Mouse (Mus musculus): Measurements from ENCODE around the gene Tnfrsf13b. TPM values are rescaled to one million over a fixed set of nuclear protein-coding genes. Genes with fewer than 3 reads are reported as not detected.
A peak's percentile ranks its signal among the peaks of the same experiment; 100 is the strongest.
"Not testable (repeated sequence)": the region's sequence is repeated elsewhere in the genome, so short reads cannot be mapped to it uniquely, and the experiment has no call there.

Gene Tnfrsf13b
- total RNA-seq, 1 experiment from 2014 or later = 43.9 TPM

DNA sequence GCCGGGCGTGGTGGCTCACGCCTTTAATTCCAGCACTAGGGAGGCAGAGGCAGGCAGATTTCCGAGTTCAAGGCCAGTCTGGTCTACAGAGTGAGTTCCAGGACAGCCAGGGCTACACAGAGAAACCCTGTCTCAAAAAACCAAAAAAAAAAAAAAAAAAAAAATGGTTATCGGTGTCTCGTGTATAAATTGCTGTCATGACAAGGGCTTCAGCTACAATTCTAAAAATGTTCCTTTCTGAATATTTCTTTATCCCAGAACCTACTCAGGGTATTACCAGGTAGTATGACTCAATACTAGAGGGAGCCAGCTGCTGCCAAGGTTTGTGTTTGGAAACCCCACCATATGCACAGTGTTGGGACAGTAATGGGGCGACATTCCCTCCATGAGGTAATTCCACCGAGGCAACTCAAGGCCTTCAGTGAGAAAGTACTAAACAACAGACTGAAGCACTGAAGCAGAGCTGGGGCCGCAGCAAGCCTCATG lies 4.2 kb upstream of the Tnfrsf13b start:
- ATAC-seq (replicated peaks in 1 of 2; ENCODE audit: insufficient read depth in 1 of 2, low FRiP score in 2 of 2, low TSS enrichment in 1 of 2, low read depth in 1 of 2, poor library complexity in 2 of 2, severe bottlenecking in 2 of 2) = no peak

DNA sequence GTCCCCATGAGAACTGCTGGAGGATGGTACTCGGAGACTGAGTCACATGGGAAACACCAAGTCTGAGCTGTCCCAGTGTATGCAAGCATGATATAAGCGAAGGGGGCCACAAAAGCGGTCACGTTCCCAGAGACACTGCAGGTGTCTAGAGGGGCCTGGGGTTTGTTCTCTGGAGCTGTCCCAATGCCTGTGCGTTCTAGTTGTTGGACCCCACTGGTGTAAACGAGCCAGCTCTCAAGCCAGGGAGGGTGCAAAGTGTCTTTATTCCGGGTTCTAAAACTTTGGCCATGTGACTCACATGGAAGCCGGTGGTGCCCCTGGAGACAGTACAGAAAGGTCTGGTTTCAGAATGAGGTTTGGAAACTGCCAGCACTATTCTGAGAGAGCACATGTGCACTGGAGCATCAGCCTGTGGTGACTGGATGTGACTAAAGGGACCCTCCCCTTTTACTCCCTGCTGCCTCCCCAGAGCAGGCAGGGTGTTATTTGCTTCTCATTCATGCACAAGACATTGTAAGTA lies 3.7 kb upstream of the Tnfrsf13b start:
- ATAC-seq (replicated peaks in 1 of 2; ENCODE audit: insufficient read depth in 1 of 2, low FRiP score in 2 of 2, low TSS enrichment in 1 of 2, low read depth in 1 of 2, poor library complexity in 2 of 2, severe bottlenecking in 2 of 2) = no peak

DNA sequence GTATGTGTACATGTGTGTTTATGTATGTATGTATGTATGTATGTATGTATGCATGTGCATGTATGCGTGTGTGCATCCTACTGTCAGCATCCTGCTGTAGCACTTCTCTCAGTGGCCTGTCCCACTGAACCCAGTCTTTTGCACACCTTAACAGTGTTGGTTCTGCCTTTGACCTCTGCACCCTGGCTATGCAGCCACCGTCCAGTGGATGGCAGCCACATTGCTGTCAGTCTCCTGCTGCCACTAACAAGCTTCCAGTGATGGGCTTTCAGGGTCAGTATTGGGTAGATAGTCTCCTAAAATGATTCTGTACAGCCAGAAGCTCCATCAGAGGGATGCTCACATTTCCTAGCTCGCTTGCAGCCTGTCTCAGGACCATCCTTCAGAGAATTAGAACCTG lies 2.7 kb upstream of the Tnfrsf13b start:
- ATAC-seq (replicated peaks in 1 of 2; ENCODE audit: insufficient read depth in 1 of 2, low FRiP score in 2 of 2, low TSS enrichment in 1 of 2, low read depth in 1 of 2, poor library complexity in 2 of 2, severe bottlenecking in 2 of 2) = no peak

DNA sequence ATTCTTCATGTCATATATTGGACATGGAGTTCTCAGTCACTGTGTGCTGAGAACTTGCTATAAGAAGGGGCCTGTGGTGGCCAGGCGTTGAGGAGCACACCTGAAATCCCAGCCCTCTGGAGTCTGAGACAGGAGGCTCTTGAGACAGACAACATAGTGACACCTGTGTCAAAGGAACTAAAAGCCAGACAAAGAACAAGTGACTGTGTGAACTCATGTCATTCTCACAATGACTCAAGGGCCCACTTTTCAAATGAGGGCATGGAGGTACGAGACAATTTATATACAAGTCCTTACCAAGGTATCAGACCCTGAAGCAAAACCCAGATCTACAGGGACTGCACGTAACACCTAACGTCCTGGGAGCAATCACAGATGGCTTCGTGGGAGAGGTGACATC lies 585 bp upstream of the Tnfrsf13b start:
- ATAC-seq (replicated peaks in 1 of 2; ENCODE audit: insufficient read depth in 1 of 2, low FRiP score in 2 of 2, low TSS enrichment in 1 of 2, low read depth in 1 of 2, poor library complexity in 2 of 2, severe bottlenecking in 2 of 2) = no peak

DNA sequence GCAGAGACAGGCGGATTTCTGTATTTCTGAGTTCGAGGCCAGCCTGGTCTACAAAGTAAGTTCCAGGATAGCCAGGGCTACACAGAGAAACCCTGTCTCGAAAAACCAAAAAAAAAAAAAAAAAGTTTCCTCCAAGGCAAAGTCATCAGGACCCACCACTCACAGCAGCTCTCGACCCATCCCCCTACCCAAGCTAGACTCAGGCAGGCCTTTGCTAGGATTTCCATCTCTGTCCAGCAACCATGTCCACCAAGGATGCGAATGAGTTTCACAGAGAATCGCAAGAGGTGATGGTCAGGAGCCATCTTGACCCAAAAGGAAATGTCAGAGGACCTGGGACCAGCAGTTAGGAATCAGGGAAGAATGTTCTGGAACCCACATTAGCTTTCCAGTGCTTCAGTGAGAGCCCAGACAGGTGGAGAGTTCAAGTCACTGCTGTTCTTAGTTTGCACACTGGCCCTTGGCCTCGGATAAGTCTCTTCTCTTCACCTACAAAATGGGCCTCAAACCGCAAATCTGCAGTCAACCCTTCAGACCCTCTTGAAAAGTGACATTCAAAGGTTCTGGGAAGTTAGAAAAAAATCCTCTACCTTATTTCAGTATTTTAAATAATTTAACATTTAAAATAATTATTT lies 983 bp downstream of the Tnfrsf13b start:
- no peak for ATAC-seq (replicated peaks in 1 of 2; ENCODE audit: insufficient read depth in 1 of 2, low FRiP score in 2 of 2, low TSS enrichment in 1 of 2, low read depth in 1 of 2, poor library complexity in 2 of 2, severe bottlenecking in 2 of 2)

DNA sequence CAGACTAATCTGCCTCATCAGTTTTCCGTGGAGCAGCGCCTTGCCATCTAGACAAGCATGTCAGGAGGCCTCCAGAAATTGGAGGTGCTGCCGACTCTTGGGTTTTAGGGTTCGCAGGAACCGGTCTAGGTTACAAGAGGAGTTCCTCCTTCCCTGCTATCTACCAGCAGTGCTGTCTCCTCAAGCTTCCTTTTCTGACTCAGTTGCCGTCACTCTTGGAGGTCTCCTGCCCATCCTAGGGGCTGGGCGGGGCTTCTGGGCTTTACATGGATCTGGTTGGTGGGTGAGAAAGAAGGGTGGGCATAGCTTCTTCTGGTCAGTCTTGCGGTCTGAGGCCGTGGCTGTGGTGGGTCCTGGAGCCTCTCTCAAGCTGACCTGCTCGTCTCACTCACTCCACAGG lies 2.8 kb downstream of the Tnfrsf13b start:
- ATAC-seq (replicated peaks in 1 of 2; ENCODE audit: insufficient read depth in 1 of 2, low FRiP score in 2 of 2, low TSS enrichment in 1 of 2, low read depth in 1 of 2, poor library complexity in 2 of 2, severe bottlenecking in 2 of 2) = no peak

DNA sequence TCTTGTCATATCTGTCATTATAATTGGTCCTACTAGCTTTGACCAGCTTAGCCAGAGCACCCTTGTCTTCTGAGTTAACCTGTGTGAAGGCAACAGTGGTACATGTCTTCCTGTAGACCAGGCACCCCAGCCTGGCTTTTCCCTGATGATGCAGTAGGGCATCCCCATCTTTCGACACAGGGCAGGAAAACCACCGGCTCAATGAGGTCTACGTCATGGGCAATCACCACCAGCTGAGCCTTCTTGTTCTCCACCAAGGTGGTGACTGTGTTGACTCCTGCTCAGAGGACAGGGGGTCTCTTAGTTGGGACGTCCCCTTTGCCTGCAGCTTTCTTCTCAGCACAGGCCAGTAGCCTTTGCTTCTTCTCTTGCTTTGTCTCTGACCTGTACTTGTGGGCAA lies 4.1 kb downstream of the Tnfrsf13b start:
- not testable (repeated sequence) for ATAC-seq (replicated peaks in 1 of 2; ENCODE audit: insufficient read depth in 1 of 2, low FRiP score in 2 of 2, low TSS enrichment in 1 of 2, low read depth in 1 of 2, poor library complexity in 2 of 2, severe bottlenecking in 2 of 2)

DNA sequence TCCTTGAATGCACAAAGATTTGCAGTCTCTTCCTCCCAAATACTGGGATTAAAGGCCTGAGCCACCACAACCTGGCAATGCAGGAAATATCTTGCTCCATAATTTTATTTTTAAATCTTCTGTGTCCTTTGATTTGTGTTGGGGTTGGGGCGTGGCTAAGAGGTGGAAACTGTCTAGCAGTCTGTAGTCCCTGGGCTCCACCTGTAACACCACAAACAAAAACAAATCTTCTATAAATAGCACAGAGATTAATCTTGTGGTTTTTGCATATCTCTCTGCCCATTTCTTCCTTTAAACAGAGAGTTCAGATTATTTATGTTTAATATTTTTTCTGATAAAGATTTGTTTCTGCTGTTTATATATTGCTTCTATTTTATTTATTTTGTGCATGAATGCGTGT lies 6.4 kb downstream of the Tnfrsf13b start:
- no peak for ATAC-seq (replicated peaks in 1 of 2; ENCODE audit: insufficient read depth in 1 of 2, low FRiP score in 2 of 2, low TSS enrichment in 1 of 2, low read depth in 1 of 2, poor library complexity in 2 of 2, severe bottlenecking in 2 of 2)

DNA sequence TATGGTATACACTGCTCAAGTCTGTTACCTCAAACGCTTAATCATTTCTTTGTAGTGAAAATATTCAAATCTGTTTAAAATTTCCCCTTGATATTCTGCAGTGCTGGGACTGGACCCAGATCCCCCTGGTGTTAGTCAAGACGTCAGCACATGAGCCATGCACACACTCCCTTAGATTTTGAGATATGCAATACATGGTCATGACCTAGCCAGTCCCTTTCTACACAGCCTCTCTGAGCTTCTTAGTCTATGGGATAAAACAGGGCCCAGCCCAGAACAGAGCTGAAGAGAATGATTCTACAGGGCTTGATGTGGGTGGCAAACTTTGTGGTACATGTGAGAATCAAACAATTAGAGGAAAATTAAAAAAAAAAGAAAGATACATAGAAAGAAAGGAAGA lies 15.1 kb downstream of the Tnfrsf13b start:
- ATAC-seq (replicated peaks in 1 of 2; ENCODE audit: insufficient read depth in 1 of 2, low FRiP score in 2 of 2, low TSS enrichment in 1 of 2, low read depth in 1 of 2, poor library complexity in 2 of 2, severe bottlenecking in 2 of 2) = no peak

DNA sequence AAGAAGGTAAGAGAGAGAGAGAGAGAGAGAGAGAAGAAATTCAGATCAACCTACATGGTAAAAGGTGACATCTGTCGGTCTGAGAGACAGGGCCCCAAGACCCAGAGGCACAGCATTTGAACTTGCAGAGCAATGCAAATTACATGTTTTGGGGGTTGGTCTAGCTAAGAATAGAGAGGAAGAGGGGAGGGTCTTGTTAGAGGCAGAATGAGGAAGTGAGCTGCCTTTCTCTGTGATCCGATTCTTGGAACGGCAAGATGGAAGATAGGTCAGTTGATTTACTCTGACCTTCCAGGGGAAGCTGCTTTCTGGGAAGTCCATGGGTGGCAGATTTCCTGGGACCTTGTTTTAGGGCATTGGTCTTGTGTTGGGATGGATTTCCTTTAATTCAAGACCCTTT lies 15.7 kb downstream of the Tnfrsf13b start:
- peak; percentile 66 to 80 for ATAC-seq (replicated peaks in 1 of 2; ENCODE audit: insufficient read depth in 1 of 2, low FRiP score in 2 of 2, low TSS enrichment in 1 of 2, low read depth in 1 of 2, poor library complexity in 2 of 2, severe bottlenecking in 2 of 2)

DNA sequence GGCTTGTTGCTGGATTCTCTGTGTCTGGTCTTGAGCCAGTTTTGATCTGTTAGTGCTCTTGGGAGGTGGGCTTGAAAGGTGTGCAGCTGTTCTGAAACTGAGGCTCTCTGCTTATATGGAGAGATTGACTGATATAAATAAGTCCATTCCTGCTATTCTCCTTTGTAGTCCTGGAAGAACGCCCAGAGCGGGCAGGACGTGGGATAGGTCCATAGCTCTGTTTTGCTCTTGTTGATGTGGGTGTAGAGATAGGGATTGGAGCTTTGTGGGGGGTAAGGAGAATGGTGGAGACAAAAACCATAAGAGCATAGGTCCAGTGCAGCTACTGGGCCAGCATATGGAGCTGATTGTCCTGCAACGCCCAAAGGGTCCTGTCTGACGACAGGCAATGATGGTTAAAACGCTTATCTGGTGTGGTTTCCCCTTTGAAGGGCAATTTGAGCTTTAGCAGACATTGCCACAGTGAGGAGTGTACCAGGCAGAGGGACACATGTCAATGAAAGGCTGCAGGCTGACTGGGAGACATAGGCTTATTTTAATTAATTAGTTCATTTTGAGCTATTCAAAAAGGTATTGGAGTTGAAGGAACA lies 16.5 kb downstream of the Tnfrsf13b start:
- ATAC-seq (replicated peaks in 1 of 2; ENCODE audit: insufficient read depth in 1 of 2, low FRiP score in 2 of 2, low TSS enrichment in 1 of 2, low read depth in 1 of 2, poor library complexity in 2 of 2, severe bottlenecking in 2 of 2) = no peak

DNA sequence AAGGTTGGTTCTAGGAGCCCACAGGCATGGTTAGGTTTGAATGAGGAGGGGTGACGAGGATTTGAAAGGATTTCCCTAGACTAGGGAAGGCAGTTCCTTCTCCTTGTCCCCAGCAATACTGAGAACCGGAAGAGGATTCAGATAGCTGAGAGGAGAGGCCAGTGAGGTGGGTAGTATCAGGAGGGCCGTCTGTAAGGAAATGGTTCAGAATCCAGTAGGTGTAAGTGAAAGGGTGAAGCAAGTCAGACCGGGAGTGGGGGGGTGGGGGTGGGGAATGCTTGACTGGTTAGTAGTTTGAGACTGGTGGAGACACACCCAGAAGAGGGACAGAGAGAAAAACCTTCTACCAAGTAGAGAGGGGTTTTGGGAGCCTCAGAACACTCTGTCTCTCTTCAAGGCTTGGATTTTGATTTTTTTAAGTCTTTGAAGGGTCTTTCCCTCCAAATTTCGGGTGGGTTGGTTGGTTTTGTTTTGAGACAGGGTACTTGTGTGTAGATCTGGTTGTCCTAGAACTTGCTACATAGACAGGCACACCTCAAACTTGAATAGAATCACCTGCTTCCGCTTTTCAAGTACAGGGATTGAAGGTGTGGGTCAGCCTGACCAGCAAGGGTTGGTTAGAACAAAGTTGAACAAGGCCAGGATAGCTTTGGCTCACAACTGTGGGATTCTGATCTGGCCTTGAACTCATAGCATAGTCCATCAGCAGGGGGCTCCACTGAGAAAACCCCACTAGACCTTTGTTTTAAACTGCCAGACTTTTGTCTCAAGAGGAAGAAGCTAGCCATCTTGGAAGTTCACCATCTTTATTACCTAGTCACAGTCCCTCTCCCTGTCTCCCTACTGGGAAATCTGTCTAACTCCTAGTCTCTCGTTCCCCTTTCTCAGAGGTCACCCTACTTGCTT lies 17.3 kb downstream of the Tnfrsf13b start:
- ATAC-seq (replicated peaks in 1 of 2; ENCODE audit: insufficient read depth in 1 of 2, low FRiP score in 2 of 2, low TSS enrichment in 1 of 2, low read depth in 1 of 2, poor library complexity in 2 of 2, severe bottlenecking in 2 of 2) = no peak

DNA sequence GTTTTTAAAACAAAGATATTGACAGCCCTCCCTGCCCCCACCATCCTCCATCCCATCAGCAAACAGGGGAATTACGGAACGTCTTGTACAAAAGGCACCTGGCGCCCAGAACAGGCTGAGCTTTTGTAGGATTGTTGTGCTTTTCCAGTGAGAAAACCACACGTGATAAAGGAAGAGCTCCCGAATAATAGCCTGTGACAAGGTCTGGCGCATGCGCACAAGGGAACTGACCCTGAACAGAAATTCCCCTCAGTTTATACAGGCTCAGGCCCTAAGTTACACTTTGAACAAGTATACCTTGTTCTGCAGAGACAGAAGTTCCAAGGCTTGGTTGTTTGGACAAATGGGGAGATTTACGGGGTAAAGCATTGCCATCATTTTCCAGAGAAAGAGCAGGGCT lies 19.0 kb downstream of the Tnfrsf13b start:
- no peak for ATAC-seq (replicated peaks in 1 of 2; ENCODE audit: insufficient read depth in 1 of 2, low FRiP score in 2 of 2, low TSS enrichment in 1 of 2, low read depth in 1 of 2, poor library complexity in 2 of 2, severe bottlenecking in 2 of 2)

DNA sequence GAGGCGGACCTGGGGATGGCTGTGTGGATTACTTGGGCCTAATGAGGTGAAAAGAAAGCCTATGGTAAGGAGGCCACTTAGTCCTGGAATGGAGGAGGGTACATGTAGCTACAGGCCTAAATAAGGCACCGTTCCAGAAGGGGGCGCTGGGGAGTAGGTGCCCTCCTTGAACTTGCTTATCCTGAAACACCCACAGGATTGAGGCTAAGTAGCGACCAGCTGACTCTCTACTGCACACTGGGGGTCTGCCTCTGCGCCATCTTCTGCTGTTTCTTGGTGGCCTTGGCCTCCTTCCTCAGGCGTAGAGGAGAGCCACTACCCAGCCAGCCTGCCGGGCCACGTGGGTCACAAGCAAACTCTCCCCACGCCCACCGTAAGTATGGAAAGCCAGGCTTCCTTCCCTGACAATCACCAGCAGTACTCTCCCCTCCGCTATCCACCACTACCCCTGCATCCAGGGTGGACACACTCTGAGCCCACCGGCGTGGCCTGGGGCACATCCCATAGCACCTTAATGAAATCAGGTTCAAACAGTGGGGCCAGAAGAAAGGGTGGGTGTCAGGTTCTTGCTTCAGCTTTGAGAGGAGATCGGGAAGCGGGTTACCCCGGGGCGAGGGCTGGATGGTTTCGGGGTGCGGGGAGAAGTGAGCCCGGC lies 20.2 kb downstream of the Tnfrsf13b start:
- ATAC-seq (replicated peaks in 1 of 2; ENCODE audit: insufficient read depth in 1 of 2, low FRiP score in 2 of 2, low TSS enrichment in 1 of 2, low read depth in 1 of 2, poor library complexity in 2 of 2, severe bottlenecking in 2 of 2) = no peak

DNA sequence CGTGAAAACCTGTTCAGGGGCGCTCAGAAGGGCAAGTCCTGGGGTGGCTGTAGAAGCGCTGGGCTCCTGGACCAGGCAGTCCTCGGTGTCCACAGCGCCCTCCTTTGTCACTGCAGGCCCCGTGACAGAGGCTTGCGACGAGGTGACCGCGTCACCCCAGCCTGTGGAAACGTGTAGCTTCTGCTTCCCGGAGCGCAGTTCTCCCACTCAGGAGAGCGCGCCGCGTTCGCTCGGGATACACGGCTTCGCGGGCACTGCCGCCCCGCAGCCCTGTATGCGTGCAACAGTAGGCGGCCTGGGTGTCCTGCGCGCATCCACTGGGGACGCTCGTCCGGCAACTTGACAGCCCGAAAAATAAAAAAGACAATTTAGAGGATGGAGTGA lies 20.7 kb downstream of the Tnfrsf13b start:
- 0 out of 4 replicates have a peak, but pooled peaks of 1 of the 2 experiments have one; percentile 19 for ATAC-seq (replicated peaks in 1 of 2; ENCODE audit: insufficient read depth in 1 of 2, low FRiP score in 2 of 2, low TSS enrichment in 1 of 2, low read depth in 1 of 2, poor library complexity in 2 of 2, severe bottlenecking in 2 of 2)

DNA sequence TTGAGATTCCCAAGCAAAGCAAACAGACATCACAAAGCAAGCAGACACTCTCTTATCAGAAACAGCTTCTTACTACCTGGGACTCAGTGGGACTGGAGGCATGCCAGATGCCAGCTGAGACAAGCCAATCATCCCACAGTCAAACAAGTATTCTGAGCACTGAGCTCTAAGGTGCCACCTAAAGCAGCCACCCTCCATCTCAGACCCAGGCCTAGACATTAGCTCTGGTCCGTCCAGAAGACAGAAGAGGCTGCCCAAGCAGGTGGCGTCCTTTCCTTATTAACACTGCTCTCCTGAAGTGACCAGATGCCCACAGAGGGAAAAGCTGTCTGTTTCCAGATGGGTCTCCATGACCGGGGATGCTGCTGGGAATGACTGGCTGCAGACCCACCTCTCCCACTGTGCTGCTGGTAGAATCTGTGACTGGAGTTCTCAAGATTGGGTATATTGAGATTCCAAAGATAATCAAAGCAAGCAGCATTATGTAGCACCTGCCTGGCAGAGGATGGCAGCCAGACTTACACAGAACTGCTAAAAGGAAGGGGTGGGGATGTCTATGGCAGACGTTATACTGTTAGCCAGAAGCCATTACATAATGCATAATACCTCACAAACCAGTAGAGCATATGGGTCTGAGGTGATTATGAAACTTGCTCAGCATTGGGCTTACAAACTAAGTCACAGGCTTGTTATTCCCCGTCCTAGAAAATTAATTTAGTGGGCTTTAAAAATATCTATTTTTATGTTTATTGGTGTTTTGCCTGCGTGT lies 23.9 kb downstream of the Tnfrsf13b start:
- ATAC-seq (replicated peaks in 1 of 2; ENCODE audit: insufficient read depth in 1 of 2, low FRiP score in 2 of 2, low TSS enrichment in 1 of 2, low read depth in 1 of 2, poor library complexity in 2 of 2, severe bottlenecking in 2 of 2) = no peak

DNA sequence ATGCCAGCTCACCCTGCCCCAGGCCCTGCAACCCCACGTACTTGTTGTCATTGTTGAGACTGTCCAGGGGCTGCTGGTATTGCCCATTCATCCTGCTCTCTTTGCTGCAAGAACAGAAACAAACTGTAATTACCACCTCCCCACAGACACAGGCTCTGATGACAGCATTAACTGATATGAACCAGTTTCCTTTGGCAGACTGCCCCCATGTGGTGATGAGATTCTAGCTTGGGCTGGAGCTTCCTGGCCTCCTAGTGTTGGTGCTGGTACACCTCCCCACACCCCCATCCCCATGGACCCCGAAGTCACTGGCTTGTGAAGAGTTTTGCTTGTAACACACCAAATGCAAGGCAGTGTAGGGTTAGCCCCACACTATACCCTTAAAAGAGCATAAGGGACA lies 29.2 kb downstream of the Tnfrsf13b start:
- ATAC-seq (replicated peaks in 1 of 2; ENCODE audit: insufficient read depth in 1 of 2, low FRiP score in 2 of 2, low TSS enrichment in 1 of 2, low read depth in 1 of 2, poor library complexity in 2 of 2, severe bottlenecking in 2 of 2) = no peak
